Mouse (Mus musculus) left cerebral cortex, adult 8-10 months (tissue): ENCODE measurements at regions not wholly inside any gene's neighbourhood (a gene's known extent, or its start where the extent isn't known, plus 50 kb on each side); places are given as distances from the start of the nearest gene placed in this dataset.

Experiments used
- DNase-seq, 2 experiments: peaks; one replicate each; pipeline ENCODE4 v3.0.0; 2022; ENCODE audit warnings: low spot score in 2 of 2

- DNase-seq, result no peak
Observed at GRCm38 (mm10) chr12:31172451-31173318, 67.9 kb upstream of the Gm6993 start.

- DNase-seq, result no peak
Observed at GRCm38 (mm10) chr12:31173512-31173911, 67.1 kb upstream of the Gm6993 start.

- no peak for DNase-seq
Observed at GRCm38 (mm10) chr12:31179536-31179935, 61.0 kb upstream of the Gm6993 start.

- DNase-seq, result no peak
Observed at GRCm38 (mm10) chr12:31183632-31184031, 56.9 kb upstream of the Gm6993 start.

- no peak for DNase-seq
Observed at GRCm38 (mm10) chr12:31184217-31184975, 56.2 kb upstream of the Gm6993 start.

- no peak for DNase-seq
Observed at GRCm38 (mm10) chr12:31185177-31185932, 55.2 kb upstream of the Gm6993 start.

- no peak for DNase-seq
Observed at GRCm38 (mm10) chr12:31185933-31186845, 54.4 kb upstream of the Gm6993 start.

- DNase-seq, result no peak
Observed at GRCm38 (mm10) chr12:31188011-31188576, 52.5 kb upstream of the Gm6993 start.

- no peak for DNase-seq
Observed at GRCm38 (mm10) chr12:31190265-31190664, 50.3 kb upstream of the Gm6993 start.
